Mouse (Mus musculus): ENCODE data around the gene Ptrhd1. TPM values are rescaled to one million over a fixed set of nuclear protein-coding genes. Genes with fewer than 3 reads are reported as not detected.

The Ptrhd1 gene
- 3.9 and 4.4 TPM in 2 replicates for polyA plus RNA-seq (2015; fragmentation: Nextera tagmentation; extraction: Ambion mirVana)

DNA sequence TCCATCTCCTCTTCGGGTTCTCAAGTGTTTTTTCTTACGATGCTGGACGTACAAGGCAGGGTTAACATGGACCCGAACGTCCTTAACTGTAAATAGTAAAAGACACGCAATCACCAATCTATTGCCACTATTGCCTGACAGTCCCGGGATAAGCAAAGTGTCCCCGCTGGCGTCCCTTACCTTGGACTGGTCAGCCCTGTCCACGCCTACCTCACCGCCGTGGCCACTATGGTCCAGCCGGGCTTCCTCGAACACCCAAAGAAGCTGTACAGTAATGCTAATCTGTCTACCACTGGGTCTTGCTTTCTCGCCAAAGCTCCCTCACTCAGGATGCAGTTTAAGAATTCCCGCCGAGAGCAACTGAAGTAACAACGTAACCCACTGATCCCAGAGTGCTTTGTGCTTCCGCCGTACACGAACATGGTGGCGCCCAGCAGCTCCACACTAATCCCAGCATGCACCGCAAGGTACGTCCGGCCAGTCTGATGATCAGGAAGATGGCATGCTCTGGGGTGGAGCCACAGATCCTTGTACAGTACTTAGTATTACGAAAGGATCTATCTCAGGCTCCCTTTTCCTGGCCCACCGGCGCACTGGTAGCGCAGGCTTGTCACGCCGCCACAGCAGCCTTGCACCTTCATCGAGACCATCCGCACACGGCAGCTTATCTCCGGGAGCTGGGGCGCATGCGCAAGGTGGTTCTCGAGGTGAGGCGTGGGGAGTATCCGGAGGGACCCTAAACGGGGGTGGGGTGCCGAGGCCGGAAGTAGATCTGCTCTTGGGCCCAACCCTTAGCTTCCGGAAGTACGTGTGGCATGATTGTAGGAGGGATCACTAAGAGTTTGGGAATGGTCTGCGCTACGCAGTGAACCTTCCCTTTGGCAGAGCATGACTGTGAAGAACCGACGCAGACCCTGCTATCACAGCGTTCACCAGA lies at the start of gene Ptrhd1, which contains the start of gene Cenpo:
Gene Ptrhd1 (plus strand): TSS at position 456 of the 937 bp plus-strand sequence.
Gene Cenpo (minus strand): TSS at position 723 of the 937 bp plus-strand sequence.

Other genes with a start within 250 kb of the Ptrhd1 start
- gene Efr3b, start 195.1 kb upstream of the Ptrhd1 start, polyA plus RNA-seq (2015; fragmentation: Nextera tagmentation; extraction: Ambion mirVana) = 0.72 and 1.2 TPM in 2 replicates
- gene Dnajc27, start 151.4 kb upstream of the Ptrhd1 start, polyA plus RNA-seq (2015; fragmentation: Nextera tagmentation; extraction: Ambion mirVana) = 2.1 and 2.8 TPM in 2 replicates
- 1.6 and 2.7 TPM in 2 replicates for gene Adcy3, start 100.9 kb upstream of the Ptrhd1 start, polyA plus RNA-seq (2015; fragmentation: Nextera tagmentation; extraction: Ambion mirVana)
- 13.8 and 14.4 TPM in 2 replicates for gene Cenpo, start 267 bp downstream of the Ptrhd1 start, polyA plus RNA-seq (2015; fragmentation: Nextera tagmentation; extraction: Ambion mirVana)
- gene Ncoa1, start 243.2 kb downstream of the Ptrhd1 start, polyA plus RNA-seq (2015; fragmentation: Nextera tagmentation; extraction: Ambion mirVana) = 3.8 and 5.2 TPM in 2 replicates

Data from spleen, postnatal 0 days (tissue).